Mouse (Mus musculus) megakaryocyte-erythroid progenitor cell, adult 5-6 weeks (primary cell): Measurements from ENCODE around the gene Morc2a. TPM values are rescaled to one million over a fixed set of nuclear protein-coding genes. Genes with fewer than 3 reads are reported as not detected.

Experiments
- ATAC-seq: replicated peaks from 2 replicates; pipeline ENCODE4 v1.8.0; 2016; ENCODE audit warnings: mild to moderate bottlenecking, inconsistent platforms; ENCODE audit not compliant: severe bottlenecking, poor library complexity, low FRiP score, low TSS enrichment
- total RNA-seq, 2 experiments: library from RNA; stranded (forward) in 1 of 2; stranded (reverse) in 1 of 2; fragments of 200-1000, 215-1000 nt in 1 of 2; fragments of >200 nt in 1 of 2; fragmentation: Nextera tagmentation in 1 of 2; gene quantifications; 2 replicates each; pipeline ENCODE4 v1.2.3; 2014 to 2017

The Morc2a gene
- total RNA-seq, 2 experiments from 2014 or later, result 42.2 to 55.0 TPM

- no peak for ATAC-seq
These were observed 30.8 kb downstream of the Morc2a start for GRCm38 (mm10) chr11:3679771-3680170.

DNA sequence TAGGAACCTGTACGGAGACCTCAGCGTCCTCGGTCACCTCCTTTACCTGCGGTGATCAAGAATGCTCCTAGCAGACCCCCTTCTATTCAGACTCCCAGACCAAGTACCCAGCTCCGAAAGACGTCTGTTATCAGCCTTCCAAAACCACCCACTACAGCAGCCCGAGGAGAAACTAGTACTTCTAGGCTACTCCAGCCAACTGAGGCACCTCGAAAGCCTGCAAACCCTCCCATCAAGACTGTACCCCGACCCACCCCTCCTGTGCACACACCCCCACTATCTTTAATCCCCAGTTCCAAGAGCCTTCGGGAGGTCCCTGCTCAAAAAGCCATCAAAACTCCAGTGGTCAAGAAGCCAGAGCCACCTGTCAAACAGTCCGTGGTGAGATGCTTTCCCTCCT lies 34.7 kb downstream of the Morc2a start:
- ATAC-seq, result no peak

GRCm38 (mm10) chr11:3684232-3684631 lies 35.2 kb downstream of the Morc2a start:
- no peak for ATAC-seq

DNA sequence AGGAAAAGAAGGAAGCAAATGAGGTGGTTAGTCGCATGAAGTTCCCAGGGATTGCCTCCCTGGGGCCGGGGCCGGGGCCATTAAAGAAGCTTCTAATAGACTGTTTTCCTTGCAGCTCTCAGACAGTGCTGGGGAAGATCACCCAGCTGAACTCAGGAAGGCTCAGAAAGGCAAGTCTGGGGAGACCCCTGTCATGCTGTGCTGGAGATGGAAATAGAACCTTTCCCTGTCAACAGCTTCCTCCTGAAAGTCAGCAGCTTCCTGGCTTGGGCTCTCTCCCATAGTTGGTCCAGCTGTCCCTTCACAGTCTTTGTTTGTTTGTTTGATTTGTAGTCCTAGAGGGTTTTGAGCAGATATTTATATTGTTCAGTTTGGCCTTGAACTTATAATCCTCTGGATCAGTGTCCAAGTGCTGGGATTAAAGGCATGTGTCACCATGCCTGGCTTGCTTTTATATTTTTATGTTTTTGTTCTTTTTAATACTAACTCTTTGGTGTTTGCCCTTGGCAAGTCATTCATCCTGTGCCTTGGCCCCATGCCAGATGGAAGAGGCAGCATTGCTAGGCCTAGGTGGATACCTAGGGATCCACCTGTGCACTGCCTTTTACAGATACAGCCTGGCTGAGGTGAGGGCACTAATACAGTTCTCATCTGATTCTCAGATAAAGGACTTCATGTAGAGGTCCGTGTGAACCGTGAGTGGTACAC lies 35.9 kb downstream of the Morc2a start:
- ATAC-seq, result no peak

DNA sequence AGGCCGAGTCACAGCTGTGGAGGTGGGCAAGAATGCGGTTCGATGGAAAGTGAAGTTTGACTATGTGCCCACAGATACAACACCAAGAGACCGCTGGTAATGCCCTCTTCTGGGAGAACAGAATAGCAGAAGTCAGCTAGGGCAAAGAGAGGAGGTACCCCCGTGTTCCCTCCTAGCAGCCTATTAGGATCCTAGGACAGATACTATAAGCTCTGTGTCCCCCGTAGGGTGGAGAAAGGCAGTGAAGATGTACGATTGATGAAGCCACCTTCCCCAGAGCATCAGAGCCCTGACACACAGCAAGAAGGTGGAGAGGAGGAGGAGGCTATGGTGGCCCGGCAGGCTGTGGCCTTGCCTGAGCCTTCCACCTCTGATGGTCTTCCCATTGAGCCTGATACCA lies 36.4 kb downstream of the Morc2a start:
- no peak for ATAC-seq

DNA sequence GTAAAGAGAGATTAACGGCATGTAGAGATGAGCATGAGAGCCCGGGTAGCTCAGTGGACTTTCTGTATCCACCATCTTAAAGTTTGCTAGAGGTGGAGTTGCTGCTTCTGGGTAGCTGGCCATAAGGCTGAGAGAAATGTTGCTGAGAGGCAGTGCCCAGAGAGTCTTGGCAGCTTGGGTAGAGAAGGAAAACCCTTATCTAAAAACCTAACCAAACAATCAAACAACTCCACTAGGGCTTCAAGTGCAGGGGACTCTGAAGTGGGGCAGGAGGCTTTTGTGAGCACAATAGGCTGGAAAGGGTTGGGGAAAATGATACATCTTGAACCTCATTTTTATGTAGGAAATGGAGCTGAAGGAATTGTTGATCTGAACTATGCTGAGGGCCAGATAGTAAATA lies 37.3 kb downstream of the Morc2a start:
- no peak for ATAC-seq

- no peak for ATAC-seq
These were observed 37.9 kb downstream of the Morc2a start for GRCm38 (mm10) chr11:3686885-3687284.

DNA sequence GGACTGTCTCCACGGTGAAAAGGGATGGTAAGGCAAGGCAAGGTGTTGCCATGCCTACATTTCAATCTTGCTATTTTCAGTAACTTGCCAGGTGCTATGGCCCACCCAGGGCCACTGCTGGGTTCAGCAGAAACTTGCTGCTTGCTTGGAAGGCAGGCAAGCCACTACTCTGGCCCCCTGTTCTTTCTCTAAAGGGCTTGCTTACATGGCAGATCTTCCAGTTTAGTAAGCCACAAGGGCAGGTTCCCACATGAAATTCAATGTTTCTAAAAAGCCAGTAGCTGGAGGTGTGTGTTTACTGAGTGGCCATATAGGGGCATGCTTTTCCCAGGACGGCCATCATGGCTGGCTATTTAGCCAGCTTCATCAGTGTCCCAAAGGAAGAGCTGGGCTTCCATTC lies 42.8 kb downstream of the Morc2a start:
- no peak for ATAC-seq

DNA sequence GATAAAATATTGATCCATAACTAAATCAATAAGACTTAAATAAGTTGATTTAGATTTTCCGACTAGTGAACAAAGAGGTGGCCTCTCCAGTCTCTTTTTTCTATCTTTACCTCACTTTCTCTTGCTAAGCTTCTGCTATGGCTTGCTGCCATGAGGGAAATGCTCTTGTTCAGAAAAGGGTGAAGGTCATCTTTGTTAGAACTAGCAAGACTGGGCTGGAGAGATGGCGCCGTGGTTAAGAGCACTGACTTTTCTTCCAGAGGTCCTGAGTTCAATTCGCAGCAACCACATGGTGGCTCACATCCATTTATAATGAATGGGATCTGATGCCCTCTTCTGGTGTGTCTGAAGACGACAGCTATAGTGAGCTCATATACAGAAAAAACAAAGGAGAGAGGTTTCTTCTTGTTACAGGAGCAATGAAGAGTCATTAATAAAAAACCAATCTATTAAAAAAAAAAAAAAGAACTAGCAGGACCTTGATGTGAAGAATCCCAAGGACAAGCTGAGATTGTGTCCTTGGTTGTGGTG lies 47.2 kb downstream of the Morc2a start:
- ATAC-seq, result no peak

- ATAC-seq, result no peak
These were observed 48.5 kb downstream of the Morc2a start for GRCm38 (mm10) chr11:3697441-3697840.

DNA sequence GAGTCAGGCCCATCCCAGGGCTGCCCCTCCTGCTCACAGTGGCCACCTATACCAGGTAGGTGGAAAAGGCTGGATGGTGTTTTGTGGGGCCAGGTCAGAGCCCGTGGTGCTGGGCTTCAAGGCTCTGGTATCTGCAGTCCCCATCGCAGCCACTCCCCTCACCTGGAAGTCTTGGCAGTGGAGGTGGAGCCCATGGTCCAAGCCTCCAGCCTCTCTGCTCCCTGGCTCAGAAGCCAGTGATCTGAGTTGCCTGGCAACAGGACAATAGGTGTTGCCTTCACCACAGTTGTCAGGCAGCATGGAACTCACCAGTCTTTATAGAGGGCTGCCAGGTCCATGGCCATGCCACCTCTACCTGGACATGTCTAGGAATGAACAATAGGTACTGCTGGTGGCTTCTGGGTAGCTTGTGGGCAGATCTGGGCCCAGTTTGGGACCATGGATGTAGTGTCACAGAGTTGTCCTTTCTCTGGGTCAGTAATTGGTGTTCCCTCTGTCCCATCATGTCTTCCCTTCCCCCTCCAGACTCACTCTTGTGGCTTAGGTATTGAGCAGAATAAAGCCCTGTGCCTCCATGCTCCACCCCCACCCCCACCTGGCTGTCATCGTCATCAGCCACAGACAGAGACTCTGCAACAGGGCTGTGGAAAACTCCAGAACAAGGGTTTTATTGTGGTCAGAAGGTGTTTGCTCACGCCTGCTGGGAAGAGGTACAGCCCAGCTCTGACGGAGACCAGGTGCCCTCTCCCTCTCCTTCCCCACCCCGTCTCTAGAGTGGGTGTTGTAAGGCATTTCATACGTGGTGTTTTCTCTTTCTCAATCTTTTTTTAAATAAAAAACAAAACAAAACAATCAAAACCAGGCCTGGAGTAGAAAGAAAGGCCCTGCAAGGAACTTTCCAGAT lies 54.4 kb downstream of the Morc2a start:
- no peak for ATAC-seq

DNA sequence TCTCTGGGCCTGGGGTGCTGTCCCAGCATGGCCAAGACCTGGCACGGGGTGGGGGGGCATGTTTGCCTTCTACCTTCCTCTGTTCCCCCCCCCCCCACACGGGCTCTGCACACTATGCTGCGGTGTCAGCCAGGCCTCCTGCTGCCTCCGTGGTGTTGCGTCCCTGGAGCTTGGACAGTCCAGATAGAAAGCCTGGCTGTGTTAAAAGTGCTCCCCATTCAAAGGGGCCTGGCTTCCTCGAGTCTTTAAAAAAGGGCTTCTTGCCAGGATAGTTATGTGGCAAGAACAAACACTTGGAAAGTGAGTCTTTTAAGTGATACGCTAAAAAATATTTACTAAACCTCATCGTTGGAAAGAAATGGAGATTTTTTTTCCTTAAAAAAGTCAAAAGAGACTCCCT lies 55.4 kb downstream of the Morc2a start:
- no peak for ATAC-seq

GRCm38 (mm10) chr11:3707057-3707456 lies 58.1 kb downstream of the Morc2a start:
- no peak for ATAC-seq

GRCm38 (mm10) chr11:3710203-3710602 lies 61.2 kb downstream of the Morc2a start:
- ATAC-seq, result no peak

GRCm38 (mm10) chr11:3714486-3714885 lies 65.5 kb downstream of the Morc2a start:
- ATAC-seq, result peak; percentile 73

DNA sequence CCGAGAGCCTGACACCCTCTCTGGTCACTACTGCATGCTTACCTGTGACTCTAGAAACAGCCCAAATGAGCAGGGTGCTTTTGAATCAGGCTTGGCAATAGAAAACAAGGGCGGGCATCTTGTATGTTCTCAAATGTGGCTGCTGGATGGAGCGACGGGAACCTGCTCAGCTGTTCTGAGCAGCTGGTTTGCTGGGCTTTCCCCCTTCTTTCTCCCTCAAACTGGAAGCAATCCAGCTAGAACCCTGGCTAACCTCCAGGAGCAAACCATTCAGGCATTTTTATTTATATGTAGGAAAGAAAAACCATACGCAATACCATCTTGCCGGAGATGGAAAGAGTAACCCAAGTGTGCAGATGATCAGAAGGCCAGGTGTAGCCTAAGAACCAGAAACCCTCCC lies 67.7 kb downstream of the Morc2a start:
- ATAC-seq, result no peak

- no peak for ATAC-seq
These were observed 73.0 kb downstream of the Morc2a start for GRCm38 (mm10) chr11:3722036-3722435.

DNA sequence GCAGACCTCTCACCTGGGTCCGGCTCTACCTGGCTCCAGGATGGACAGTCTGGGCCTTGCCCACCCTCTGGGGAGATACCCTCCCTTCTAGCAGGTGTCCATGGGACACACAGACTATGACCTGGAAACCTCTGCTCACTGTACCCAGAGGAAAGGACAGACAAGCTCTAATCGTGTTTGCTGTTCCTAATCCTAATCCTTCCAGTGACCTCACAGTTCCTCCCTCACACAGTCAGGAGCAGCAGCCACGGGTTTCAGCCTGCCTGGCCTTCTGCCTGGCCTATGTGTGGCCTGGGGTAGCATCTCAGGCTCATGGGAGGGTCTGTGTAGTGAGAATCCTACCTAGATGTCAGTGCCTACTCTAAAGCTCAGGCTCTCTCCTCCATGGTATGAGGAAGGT lies 73.9 kb downstream of the Morc2a start:
- no peak for ATAC-seq

GRCm38 (mm10) chr11:3723910-3724309 lies 74.9 kb downstream of the Morc2a start:
- ATAC-seq, result no peak

DNA sequence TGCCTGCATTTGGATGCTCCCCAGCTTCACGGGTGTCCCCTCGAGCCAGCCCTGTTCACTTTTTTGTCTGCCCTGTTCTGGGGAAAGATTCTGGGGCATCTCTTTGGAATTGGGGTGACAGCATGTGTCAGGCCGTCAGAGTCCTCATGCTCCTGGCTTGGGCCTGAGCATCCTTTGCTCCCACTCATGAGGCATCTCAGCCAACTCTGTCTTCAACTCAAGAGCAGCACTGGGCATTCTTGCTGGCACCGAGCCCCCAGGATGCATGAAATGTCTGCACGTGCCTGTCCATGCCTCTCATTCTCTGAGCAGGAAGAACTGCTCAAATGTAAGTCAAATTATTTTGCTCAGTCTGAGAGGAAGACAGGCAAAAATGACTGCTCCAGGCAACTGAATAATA lies 75.7 kb downstream of the Morc2a start:
- ATAC-seq, result no peak
